Comparison of ENCODE assay signal across 19 mouse cellular contexts in genomic region chr4:138184573-138184981, GRCm38 (mm10). TPM values are rescaled to one million over a fixed set of nuclear protein-coding genes. Genes with fewer than 3 reads are reported as not detected.
DNase-seq lines count a peak whose midpoint lies in the region; ATAC-seq lines count a peak whose summit lies in the region.
"Had no signal": no experiment of that assay in that cellular context is flagged by ENCODE, and none has a peak within 500 bp of the region (broad histone marks: within the 10 kb centered on the region; RNA-seq: fewer than 3 reads in every experiment).

No protein-coding gene starts in this region.

- H3K36me3 ChIP-seq in intestine, embryonic 15.5 days: peaks cover 37% of the 10 kb centered on the region

- peak; percentile 28 to 29 for DNase-seq in heart, adult 18-20 months
- DNase-seq in heart, postnatal 10 days: no peak
- DNase-seq in lung, postnatal 36 days: peak; percentile 11
- DNase-seq in lung, postnatal 4 days: no peak
- peak; percentile 23 for DNase-seq in yolk sac, embryonic 10.5 days (ENCODE audit: low spot score)
- DNase-seq in left cerebral cortex, postnatal 10 days (ENCODE audit: extremely low spot score in 1 of 2, low spot score in 2 of 2): no peak
- DNase-seq in urinary bladder, postnatal 36 days (ENCODE audit: low spot score in 2 of 2): no peak
- DNase-seq: cerebellum, adult 9-10 months; gastrocnemius, postnatal 25 days; lung, adult 2 months; thymus, postnatal 14 days had no signal

- no peak overlapping the region for H3K4me2 ChIP-seq in intestine, embryonic 15.5 days (replicated peaks)
- H3K4me2 ChIP-seq: limb, embryonic 12.5 days; neural tube, embryonic 12.5 days had no signal

- WGBS in intestine, embryonic 15.5 days: 68% methylated on average over 5 of the region's 5 CpGs

- H3K4me3 ChIP-seq in intestine, embryonic 15.5 days (replicated peaks): no peak overlapping the region
- H3K4me3 ChIP-seq: layer of hippocampus, adult 2 months; left cerebral cortex, adult 2 months; limb, embryonic 12.5 days; megakaryocyte, embryonic 14.5 days; neural tube, embryonic 12.5 days had no signal

- no peaks in the 10 kb centered on the region for H3K9me3 ChIP-seq in intestine, embryonic 15.5 days
- H3K9me3 ChIP-seq: limb, embryonic 12.5 days; megakaryocyte, embryonic 14.5 days; neural tube, embryonic 12.5 days had no signal

- H3K9ac ChIP-seq in intestine, embryonic 15.5 days: no peak overlapping the region
- H3K9ac ChIP-seq: limb, embryonic 12.5 days; neural tube, embryonic 12.5 days had no signal

- H3K27me3 ChIP-seq in intestine, embryonic 15.5 days (replicated peaks): no peaks in the 10 kb centered on the region
- H3K27me3 ChIP-seq: limb, embryonic 12.5 days; megakaryocyte, embryonic 14.5 days; neural tube, embryonic 12.5 days had no signal

- peak; percentile 71; the same call in 1 of the 2 replicates for ATAC-seq in intestine, embryonic 15.5 days
- ATAC-seq: inflammation-experienced regulatory T-cells, adult 6 months had no signal

- no peaks in the 10 kb centered on the region for H3K4me1 ChIP-seq in intestine, embryonic 15.5 days (replicated peaks)
- H3K4me1 ChIP-seq: limb, embryonic 12.5 days; neural tube, embryonic 12.5 days had no signal

- intact Hi-C loops in heart, postnatal 10 days (cut with DNase I): no loop called here
- intact Hi-C loops in left cerebral cortex, postnatal 10 days (cut with DNase I): no loop called here

- no peak overlapping the region for H3K27ac ChIP-seq in intestine, embryonic 15.5 days
- H3K27ac ChIP-seq: layer of hippocampus, adult 2 months; left cerebral cortex, adult 2 months; limb, embryonic 12.5 days; neural tube, embryonic 12.5 days; stomach, postnatal 0 days had no signal

RNA-seq across cellular contexts. Expression of gene Hp1bp3, which starts 31.5 kb away (rescaled TPM):
- 10 to 100 TPM; 84.3 to 85.1 TPM for total RNA-seq in heart, adult 18-20 months (2021)
- total RNA-seq in heart, postnatal 10 days (2021): 10 to 100 TPM; 90.3 to 99.5 TPM
- polyA plus RNA-seq in intestine, embryonic 15.5 days (2015; fragmentation: Nextera tagmentation; extraction: Ambion mirVana): 110 and 129 TPM in 2 replicates
- total RNA-seq in left cerebral cortex, postnatal 10 days (2021): 100 to 1,000 TPM; 153 to 154 TPM

Comparison
In these comparisons a context has a peak if more than half of its experiments do, and no peak if none do; other contexts are left out.
1. DNase-seq: peak in heart, adult 18-20 months (2 of 2), lung, postnatal 36 days (single experiment) and yolk sac, embryonic 10.5 days (single experiment); none in heart, postnatal 10 days (0 of 2), lung, postnatal 4 days (0 of 2), left cerebral cortex, postnatal 10 days (0 of 2) and urinary bladder, postnatal 36 days (0 of 2).